Mouse (Mus musculus) macrophage (primary cell): ENCODE results near the gene Trpt1. TPM values are rescaled to one million over a fixed set of nuclear protein-coding genes. Genes with fewer than 3 reads are reported as not detected.
A peak's percentile ranks its signal among the peaks of the same experiment; 100 is the strongest.

ENCODE experiments used
- H3K27ac ChIP-seq: fragments of 350-480 bp; formaldehyde crosslinking; 2 replicates; pipeline ENCODE4 v1.9.0; 2021
- H3K36me3 ChIP-seq: fragments of 350-480 bp; formaldehyde crosslinking; 2 replicates; pipeline ENCODE4 v1.9.0; 2021; ENCODE audit errors: inconsistent target
- H3K4me3 ChIP-seq: fragments of 350-480 bp; formaldehyde crosslinking; 2 replicates; pipeline ENCODE4 v1.9.0; 2021; ENCODE audit errors: inconsistent target
- H3K79me2 ChIP-seq: fragments of 350-480 bp; formaldehyde crosslinking; 2 replicates; pipeline ENCODE4 v1.9.0; 2021; ENCODE audit errors: inconsistent target
- WGBS: methylation state at CpG from one replicate; pipeline ENCODE4 v1.1.7; 2026; ENCODE audit warnings: inconsistent platforms; ENCODE audit not compliant: missing documents; 5-methylcytosine and 5-hydroxymethylcytosine counted together
- polyA plus RNA-seq: library from polyadenylated mRNA; stranded (reverse); fragments of 250-400 nt; gene quantifications from 3 replicates; pipeline ENCODE4 v1.2.4, GENCODE M21; 2018; ENCODE audit warnings: inconsistent platforms

Gene Trpt1
- polyA plus RNA-seq, 1 experiment from 2014 or later: 0.80 TPM

- WGBS: 4% methylated on average over 37 of the region's 55 CpGs
- peaks cover 20% of the 10 kb centered on the region; the same call in 1 of the 2 replicates for H3K79me2 ChIP-seq
- H3K4me3 ChIP-seq: peak overlapping the region; percentile 57; the same call in 1 of the 2 replicates
- peaks cover 20% of the 10 kb centered on the region for H3K36me3 ChIP-seq
- no peak overlapping the region for H3K27ac ChIP-seq
Observed at GRCm38 (mm10) chr19:6969665-6970381, 26.1 kb upstream of the Trpt1 start.

GRCm38 (mm10) chr19:6970460-6971085 is 25.4 kb upstream of the Trpt1 start:
- Histone ChIP-seq H3K27ac (no peak overlapping the region), H3K4me3 (no peak overlapping the region), H3K79me2 (peaks cover 23% of the 10 kb centered on the region), H3K36me3 (peaks cover 12% of the 10 kb centered on the region)
- 48% methylated on average over 7 of the region's 11 CpGs for WGBS

GRCm38 (mm10) chr19:6971644-6972043 is 24.3 kb upstream of the Trpt1 start:
- H3K4me3 ChIP-seq: no peak overlapping the region
- peaks cover 2% of the 10 kb centered on the region; the same call in 1 of the 2 replicates for H3K36me3 ChIP-seq
- H3K27ac ChIP-seq: no peak overlapping the region
- 88% methylated on average over 6 of the region's 6 CpGs for WGBS
- H3K79me2 ChIP-seq: peaks cover 33% of the 10 kb centered on the region

GRCm38 (mm10) chr19:6972247-6972917 is 23.5 kb upstream of the Trpt1 start:
- no peak overlapping the region for H3K4me3 ChIP-seq
- 0 out of 2 replicates have a peak, but pooled peaks cover 2% of the 10 kb centered on the region for H3K36me3 ChIP-seq
- peaks cover 40% of the 10 kb centered on the region for H3K79me2 ChIP-seq
- no peak overlapping the region for H3K27ac ChIP-seq
- whole genome bisulfite sequencing: 91% methylated on average over 13 of the region's 13 CpGs

GRCm38 (mm10) chr19:6973581-6974190 is 22.2 kb upstream of the Trpt1 start:
- no peak overlapping the region for H3K27ac ChIP-seq
- H3K79me2 ChIP-seq: peaks cover 40% of the 10 kb centered on the region
- peak overlapping the region; percentile 65 for H3K4me3 ChIP-seq
- WGBS: 30% methylated on average over 11 of the region's 12 CpGs
- H3K36me3 ChIP-seq: 0 out of 2 replicates have a peak, but pooled peaks cover 6% of the 10 kb centered on the region

- Histone ChIP-seq H3K27ac (peak within 1 kb of the TSS; percentile 73), H3K4me3 (peak within 1 kb of the TSS; percentile 89), H3K79me2 (peaks cover 41% of the 10 kb centered on the region), H3K36me3 (0 out of 2 replicates have a peak, but pooled peaks cover 6% of the 10 kb centered on the region)
- under 1% methylated on average over 80 of the region's 84 CpGs for WGBS
Observed at GRCm38 (mm10) chr19:6974211-6975205, 21.4 kb upstream of the Trpt1 start, which contains the start of gene Ppp1r14b. Gene Ppp1r14b (plus strand): TSS chr19:6974968.

- H3K4me3 ChIP-seq: peak within 1 kb of the TSS; percentile 89
- H3K27ac ChIP-seq: peak within 1 kb of the TSS; percentile 73
- H3K79me2 ChIP-seq: peaks cover 41% of the 10 kb centered on the region
- H3K36me3 ChIP-seq: 0 out of 2 replicates have a peak, but pooled peaks cover 6% of the 10 kb centered on the region
- under 1% methylated on average over 16 of the region's 16 CpGs for WGBS
Observed at GRCm38 (mm10) chr19:6975537-6976521, 20.1 kb upstream of the Trpt1 start, which contains the start of gene Plcb3. Gene Plcb3 (minus strand): TSS chr19:6976470.

GRCm38 (mm10) chr19:6977759-6978638 is 17.9 kb upstream of the Trpt1 start:
- H3K27ac ChIP-seq: peak overlapping the region; percentile 70
- H3K4me3 ChIP-seq: no peak overlapping the region
- H3K79me2 ChIP-seq: peaks cover 46% of the 10 kb centered on the region
- 0 out of 2 replicates have a peak, but pooled peaks cover 6% of the 10 kb centered on the region for H3K36me3 ChIP-seq
- WGBS: 81% methylated on average over 11 of the region's 13 CpGs

- Histone ChIP-seq H3K4me3 (peak overlapping the region; percentile 60; the same call in 1 of the 2 replicates), H3K36me3 (0 out of 2 replicates have a peak, but pooled peaks cover 6% of the 10 kb centered on the region), H3K27ac (peak overlapping the region; percentile 70), H3K79me2 (peaks cover 46% of the 10 kb centered on the region)
- 69% methylated on average over 3 of the region's 3 CpGs for WGBS
Observed at GRCm38 (mm10) chr19:6978639-6978974, 17.3 kb upstream of the Trpt1 start.

GRCm38 (mm10) chr19:6979001-6979479 is 16.9 kb upstream of the Trpt1 start:
- H3K79me2 ChIP-seq: peaks cover 46% of the 10 kb centered on the region
- 0 out of 2 replicates have a peak, but pooled peaks cover 6% of the 10 kb centered on the region for H3K36me3 ChIP-seq
- 30% methylated on average over 10 of the region's 11 CpGs for WGBS
- H3K4me3 ChIP-seq: peak overlapping the region; percentile 60
- peak overlapping the region; percentile 70 for H3K27ac ChIP-seq

- Histone ChIP-seq H3K4me3 (peak overlapping the region; percentile 60), H3K27ac (peak overlapping the region; percentile 70), H3K36me3 (0 out of 2 replicates have a peak, but pooled peaks cover 6% of the 10 kb centered on the region), H3K79me2 (peaks cover 46% of the 10 kb centered on the region)
- WGBS: under 1% methylated on average over 57 of the region's 59 CpGs
Observed at GRCm38 (mm10) chr19:6979486-6980380, 16.2 kb upstream of the Trpt1 start.
